Mouse (Mus musculus) spleen, adult 2 months (tissue): ENCODE measurements around the gene Brms1. TPM values are rescaled to one million over a fixed set of nuclear protein-coding genes. Genes with fewer than 3 reads are reported as not detected.

Experiments used
- DNase-seq, 2 experiments: peaks; one replicate each; pipeline versions ENCODE4 v3.0.0 to v3.0.0-alpha.2; 2012 to 2021; ENCODE audit warnings: low spot score in 2 of 2, low read depth in 1 of 2
- H3K27ac ChIP-seq: fragments of 200-500 bp; 2 replicates; pipeline ENCODE4 v1.5.1; 2012; ENCODE audit warnings: low read length, inconsistent platforms; ENCODE audit not compliant: insufficient read depth
- H3K27me3 ChIP-seq: fragments of 200-500 bp; 2 replicates; pipeline ENCODE4 v1.6.1; 2012; ENCODE audit warnings: mild to moderate bottlenecking, moderate library complexity, low read length, inconsistent platforms; ENCODE audit not compliant: control insufficient read depth, insufficient read depth
- H3K36me3 ChIP-seq: fragments of 200-500 bp; 2 replicates; pipeline ENCODE4 v1.6.1; 2012; ENCODE audit warnings: mild to moderate bottlenecking, low read length, inconsistent platforms; ENCODE audit not compliant: control insufficient read depth, insufficient read depth
- H3K4me1 ChIP-seq: fragments of 200-500 bp; 2 replicates; pipeline ENCODE4 v1.6.1; 2011; ENCODE audit warnings: inconsistent platforms; ENCODE audit not compliant: control insufficient read depth, insufficient read depth, insufficient read length
- H3K4me3 ChIP-seq: fragments of 200-500 bp; 2 replicates; pipeline ENCODE4 v1.5.1; 2011; ENCODE audit warnings: mild to moderate bottlenecking, inconsistent platforms; ENCODE audit not compliant: insufficient read depth, insufficient read length; ENCODE audit errors: extremely low read depth
- CTCF ChIP-seq: fragments of 200-500 bp; IDR thresholded peaks from 2 replicates; pipeline ENCODE4 v1.5.1; 2011; ENCODE audit warnings: mild to moderate bottlenecking, inconsistent platforms; ENCODE audit not compliant: insufficient read depth, insufficient read length, insufficient replicate concordance; ENCODE audit errors: extremely low read depth
- POLR2A ChIP-seq: fragments of 200-500 bp; IDR thresholded peaks from 2 replicates; pipeline ENCODE4 v1.6.1; 2011; ENCODE audit warnings: low read depth, low read length, inconsistent platforms
- whole genome bisulfite sequencing: fragments of 180-500 bp; shearing (Covaris S2); methylation state at CpG from one replicate; pipeline ENCODE4 v1.1.7; 2018; 5-methylcytosine and 5-hydroxymethylcytosine counted together
- polyA plus RNA-seq: library from polyadenylated mRNA; depleted of rRNA; stranded (reverse); fragments of >200 nt; gene quantifications from 2 replicates; pipeline ENCODE4 v1.2.3, GENCODE M21; 2012

The Brms1 gene
- polyA plus RNA-seq, 1 experiment = 35.8 TPM

DNA sequence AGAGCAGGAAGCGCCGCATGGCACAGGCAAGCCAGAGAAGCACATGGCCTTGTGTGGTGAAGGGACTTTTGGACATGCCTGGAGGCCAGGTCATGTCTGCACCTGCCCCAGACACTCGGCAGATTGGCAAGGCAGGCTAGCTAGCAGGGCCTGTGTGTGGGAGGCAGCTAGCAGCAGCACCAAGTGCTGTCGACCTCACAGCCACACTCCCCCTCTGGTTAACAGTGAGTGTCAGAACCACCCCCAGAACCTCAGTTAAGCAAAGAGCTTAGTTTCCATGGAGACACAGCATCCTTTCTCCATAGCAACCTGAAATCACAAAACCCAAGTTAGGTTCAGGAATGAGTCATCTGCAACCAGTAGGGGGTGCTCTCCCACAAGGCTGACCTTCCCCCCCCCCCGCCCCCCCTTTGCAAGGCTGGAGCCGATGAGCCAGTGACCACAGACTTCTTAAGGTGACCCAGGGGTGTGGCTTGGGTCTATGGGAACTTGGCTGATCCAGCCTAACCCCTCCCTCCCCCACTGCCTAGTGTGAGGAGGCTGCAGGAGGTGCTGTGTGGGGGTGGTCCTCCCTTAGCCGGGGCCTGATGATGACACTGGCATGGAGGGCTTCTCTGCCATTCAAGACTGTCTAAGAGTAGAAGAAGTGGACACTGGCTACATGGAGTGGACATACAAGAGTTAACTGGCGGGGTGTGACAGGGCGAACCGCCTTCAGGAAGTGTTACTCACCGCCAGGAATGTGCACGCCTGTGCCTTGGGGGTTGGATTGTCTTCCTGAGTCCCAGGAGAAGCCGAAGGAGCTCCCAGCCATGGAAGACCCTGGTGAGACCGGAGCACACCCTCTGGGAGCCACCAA lies 9.1 kb downstream of the Brms1 start, which contains the start of gene Rin1:
Gene Rin1 (plus strand): TSS at position 435 of the 859 bp plus-strand sequence.
- Histone ChIP-seq H3K27me3 (no peaks in the 10 kb centered on the region), H3K4me3 (no peak within 1 kb of the TSS; the same call in 1 of the 2 replicates), H3K27ac (no peak within 1 kb of the TSS), H3K4me1 (peaks cover 2% of the 10 kb centered on the region; the same call in 1 of the 2 replicates), H3K36me3 (peaks cover 21% of the 10 kb centered on the region)
- TF ChIP-seq POLR2A (no peak), CTCF (no peak)
- DNase-seq = no peak
- 27% methylated on average over 14 of the region's 14 CpGs for WGBS

DNA sequence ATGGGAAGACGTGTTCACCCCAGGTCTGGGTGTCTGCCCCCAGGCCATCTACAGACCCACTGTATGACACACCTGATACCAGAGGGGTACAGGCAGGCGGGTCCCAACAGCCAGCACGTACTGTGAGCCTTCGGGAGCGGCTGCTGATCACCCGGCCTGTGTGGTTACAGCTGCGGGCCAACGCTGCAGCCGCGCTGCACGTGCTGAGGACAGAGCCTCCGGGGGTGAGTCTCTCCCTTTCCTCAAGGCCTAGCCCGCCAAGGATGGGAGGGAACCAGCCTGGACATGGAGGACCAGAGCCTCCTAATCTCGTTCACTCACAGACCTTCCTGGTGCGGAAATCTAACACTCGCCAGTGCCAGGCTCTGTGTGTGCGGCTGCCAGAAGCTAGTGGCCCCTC lies 9.9 kb downstream of the Brms1 start:
- WGBS = 21% methylated on average over 17 of the region's 17 CpGs
- H3K27ac ChIP-seq = no peak overlapping the region
- no peak for DNase-seq
- no peak overlapping the region; the same call in 1 of the 2 replicates for H3K4me3 ChIP-seq
- no peaks in the 10 kb centered on the region for H3K27me3 ChIP-seq
- TF ChIP-seq POLR2A (no peak), CTCF (no peak)
- H3K36me3 ChIP-seq = peaks cover 19% of the 10 kb centered on the region
- peaks cover 2% of the 10 kb centered on the region; the same call in 1 of the 2 replicates for H3K4me1 ChIP-seq

DNA sequence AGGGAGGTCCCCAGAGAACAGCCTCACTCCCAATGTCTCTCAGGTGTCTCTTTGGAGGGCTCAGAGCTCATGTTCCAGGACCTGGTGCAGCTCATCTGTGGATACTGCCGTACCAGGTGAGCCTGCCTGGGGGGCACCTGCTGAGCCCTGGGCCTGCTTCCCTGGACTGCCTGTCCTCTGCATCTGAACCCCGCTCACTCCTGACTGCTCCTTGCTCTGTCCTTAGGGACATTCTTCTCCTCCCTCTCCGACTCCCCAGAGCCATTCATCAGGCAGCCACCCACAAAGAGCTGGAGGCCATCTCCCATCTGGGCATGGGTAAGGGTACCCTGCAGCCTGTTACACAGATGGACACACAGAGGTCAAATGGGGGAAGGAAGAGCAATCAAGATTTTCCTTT lies 10.4 kb downstream of the Brms1 start:
- peaks cover 2% of the 10 kb centered on the region; the same call in 1 of the 2 replicates for H3K4me1 ChIP-seq
- H3K4me3 ChIP-seq = no peak overlapping the region
- no peaks in the 10 kb centered on the region for H3K27me3 ChIP-seq
- 96% methylated on average over 3 of the region's 3 CpGs for WGBS
- H3K27ac ChIP-seq = no peak overlapping the region
- TF ChIP-seq POLR2A = no peak
- no peak for TF ChIP-seq CTCF
- DNase-seq = no peak
- peaks cover 18% of the 10 kb centered on the region for H3K36me3 ChIP-seq

DNA sequence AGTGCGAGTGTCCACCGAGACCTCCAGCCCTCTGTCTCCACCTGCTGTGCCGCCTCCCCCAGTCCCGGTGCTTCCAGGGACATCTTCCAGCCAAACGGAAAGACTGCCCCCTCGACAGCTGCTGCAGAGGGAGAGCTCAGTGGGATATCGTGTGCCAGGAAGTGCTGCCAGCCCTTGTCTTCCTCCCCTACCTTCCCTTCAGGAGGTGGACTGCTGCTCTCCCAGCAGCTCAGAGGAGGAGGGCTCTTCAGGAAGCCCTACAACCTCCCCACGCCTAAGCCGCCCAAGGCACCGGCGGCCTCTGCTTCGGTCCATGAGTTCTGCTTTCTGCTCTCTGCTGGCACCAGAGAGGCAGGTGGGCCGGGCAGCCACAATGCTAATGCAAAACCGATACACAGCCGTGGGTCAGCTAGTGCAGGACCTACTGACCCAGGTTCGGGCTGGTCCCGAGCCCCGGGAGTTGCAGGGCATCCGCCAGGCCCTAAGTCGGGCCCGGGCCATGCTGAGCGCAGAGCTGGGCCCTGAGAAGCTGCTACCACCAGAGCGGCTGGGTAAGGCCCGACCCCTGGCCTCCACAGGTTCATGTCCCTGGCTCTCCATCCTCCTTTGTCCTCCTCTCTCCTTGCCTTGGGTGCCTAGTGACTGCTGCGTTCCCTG lies 11.1 kb downstream of the Brms1 start:
- TF ChIP-seq POLR2A (no peak), CTCF (no peak)
- Histone ChIP-seq H3K36me3 (peaks cover 11% of the 10 kb centered on the region), H3K27me3 (no peaks in the 10 kb centered on the region), H3K4me3 (no peak overlapping the region), H3K27ac (no peak overlapping the region), H3K4me1 (peaks cover 2% of the 10 kb centered on the region; the same call in 1 of the 2 replicates)
- no peak for DNase-seq
- 37% methylated on average over 25 of the region's 25 CpGs for WGBS

DNA sequence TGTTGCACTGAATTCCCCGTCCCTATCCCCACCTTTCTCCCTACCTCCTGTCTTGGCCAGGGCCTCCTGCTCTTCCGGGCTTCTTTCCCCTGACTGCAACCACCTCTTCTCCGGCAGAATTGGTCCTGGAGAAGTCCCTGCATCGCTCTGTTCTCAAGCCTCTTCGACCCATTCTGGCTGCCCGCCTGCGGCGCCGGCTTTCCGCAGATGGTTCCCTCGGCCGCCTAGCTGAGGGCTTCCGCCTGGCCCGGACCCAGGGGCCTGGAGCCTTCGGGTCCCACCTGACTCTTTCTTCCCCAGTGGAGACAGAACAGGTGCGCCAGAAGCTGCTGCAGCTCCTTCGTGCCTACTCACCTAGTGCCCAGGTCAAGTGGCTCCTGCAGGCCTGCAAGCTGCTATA lies 11.7 kb downstream of the Brms1 start:
- DNase-seq = no peak
- Histone ChIP-seq H3K27ac (no peak overlapping the region), H3K36me3 (peaks cover 7% of the 10 kb centered on the region), H3K4me3 (no peak overlapping the region), H3K27me3 (no peaks in the 10 kb centered on the region), H3K4me1 (peaks cover 2% of the 10 kb centered on the region; the same call in 1 of the 2 replicates)
- WGBS = 87% methylated on average over 17 of the region's 17 CpGs
- no peak for TF ChIP-seq CTCF
- no peak for TF ChIP-seq POLR2A

DNA sequence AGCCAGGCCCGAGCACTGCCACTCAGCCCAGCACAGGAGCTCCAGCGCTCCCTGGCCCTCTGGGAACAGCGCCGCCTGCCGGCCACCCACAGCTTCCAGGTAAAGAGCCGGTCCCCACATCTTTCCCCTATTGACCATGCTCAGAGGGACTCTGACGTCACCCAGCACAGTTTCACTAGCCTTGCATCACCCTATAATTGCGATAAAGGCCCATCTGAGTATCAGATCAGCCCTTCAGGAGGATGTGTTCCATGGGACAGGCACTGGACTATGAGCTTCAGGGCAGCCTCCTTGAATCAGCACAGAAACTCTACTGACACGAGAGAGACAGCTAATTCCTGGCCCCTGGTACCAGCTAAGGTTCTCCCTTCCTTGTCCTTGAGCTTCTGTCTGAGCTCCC lies 12.8 kb downstream of the Brms1 start:
- peak in 1 of 2 experiments; percentile 37 for DNase-seq
- H3K27ac ChIP-seq = no peak overlapping the region
- 43% methylated on average over 9 of the region's 9 CpGs for WGBS
- TF ChIP-seq CTCF (peak; percentile 63; the same call in 1 of the 2 replicates), POLR2A (no peak)
- H3K4me1 ChIP-seq = peaks cover 2% of the 10 kb centered on the region; the same call in 1 of the 2 replicates
- H3K36me3 ChIP-seq = peaks cover 5% of the 10 kb centered on the region; the same call in 1 of the 2 replicates
- H3K4me3 ChIP-seq = no peak overlapping the region
- H3K27me3 ChIP-seq = no peaks in the 10 kb centered on the region
